Mouse (Mus musculus) heart, embryonic 16.5 days (tissue): Measurements from ENCODE around the gene Pde4a. TPM values are rescaled to one million over a fixed set of nuclear protein-coding genes. Genes with fewer than 3 reads are reported as not detected.

Experiments
- ATAC-seq: fragments of 200-750 bp; cut with Nextera tagmentation; replicated peaks from 2 replicates; pipeline ENCODE4 v1.8.0; 2017; ENCODE audit warnings: moderate number of reproducible peaks; ENCODE audit not compliant: insufficient read depth, low FRiP score; ENCODE audit errors: extremely low read depth
- H3K27ac ChIP-seq: fragments of 300-500 bp; sonication (generic); 2 replicates; pipeline ENCODE4 v1.5.1; 2014; ENCODE audit warnings: mild to moderate bottlenecking, low read length, control low read depth, moderate library complexity
- H3K27me3 ChIP-seq: fragments of 300-500 bp; sonication (generic); 2 replicates; pipeline ENCODE4 v1.6.1; 2014; ENCODE audit warnings: low read length, mixed read lengths; ENCODE audit not compliant: control insufficient read depth, insufficient read depth
- H3K36me3 ChIP-seq: fragments of 300-500 bp; sonication (generic); 2 replicates; pipeline ENCODE4 v1.6.1; 2014; ENCODE audit not compliant: control insufficient read depth, insufficient read depth
- H3K4me1 ChIP-seq: fragments of 300-500 bp; sonication (generic); 2 replicates; pipeline ENCODE4 v1.6.1; 2014; ENCODE audit warnings: low read length, mixed read lengths; ENCODE audit not compliant: control insufficient read depth, insufficient read depth
- H3K4me2 ChIP-seq: fragments of 300-500 bp; sonication (generic); 2 replicates; pipeline ENCODE4 v1.6.1; 2014; ENCODE audit warnings: low read depth, mild to moderate bottlenecking, control low read depth, low read length
- H3K4me3 ChIP-seq: fragments of 300-500 bp; sonication (generic); 2 replicates; pipeline ENCODE4 v1.5.1; 2014; ENCODE audit warnings: mild to moderate bottlenecking, control low read depth, low read length
- H3K9ac ChIP-seq: fragments of 300-500 bp; sonication (generic); 2 replicates; pipeline ENCODE4 v1.6.1; 2014; ENCODE audit warnings: low read length, control low read depth
- H3K9me3 ChIP-seq: fragments of 300-500 bp; sonication (generic); replicated peaks from 2 replicates; pipeline ENCODE4 v1.6.1; 2016; ENCODE audit warnings: low read length; ENCODE audit not compliant: control insufficient read depth
- WGBS: fragments of 180-500 bp; shearing (Covaris S2); extraction: QIAGEN DNeasy Blood & Tissue Kit; methylation state at CpG from one replicate; pipeline ENCODE4 v1.1.7; 2014; 5-methylcytosine and 5-hydroxymethylcytosine counted together
- polyA plus RNA-seq: library from polyadenylated mRNA; unstranded; fragments of >200 nt; fragmentation: Nextera tagmentation; extraction: Ambion mirVana; gene quantifications from 2 replicates; pipeline ENCODE4 v1.2.1, GENCODE M21; 2015

Gene Pde4a
- polyA plus RNA-seq = 15.0 and 16.7 TPM in 2 replicates

DNA sequence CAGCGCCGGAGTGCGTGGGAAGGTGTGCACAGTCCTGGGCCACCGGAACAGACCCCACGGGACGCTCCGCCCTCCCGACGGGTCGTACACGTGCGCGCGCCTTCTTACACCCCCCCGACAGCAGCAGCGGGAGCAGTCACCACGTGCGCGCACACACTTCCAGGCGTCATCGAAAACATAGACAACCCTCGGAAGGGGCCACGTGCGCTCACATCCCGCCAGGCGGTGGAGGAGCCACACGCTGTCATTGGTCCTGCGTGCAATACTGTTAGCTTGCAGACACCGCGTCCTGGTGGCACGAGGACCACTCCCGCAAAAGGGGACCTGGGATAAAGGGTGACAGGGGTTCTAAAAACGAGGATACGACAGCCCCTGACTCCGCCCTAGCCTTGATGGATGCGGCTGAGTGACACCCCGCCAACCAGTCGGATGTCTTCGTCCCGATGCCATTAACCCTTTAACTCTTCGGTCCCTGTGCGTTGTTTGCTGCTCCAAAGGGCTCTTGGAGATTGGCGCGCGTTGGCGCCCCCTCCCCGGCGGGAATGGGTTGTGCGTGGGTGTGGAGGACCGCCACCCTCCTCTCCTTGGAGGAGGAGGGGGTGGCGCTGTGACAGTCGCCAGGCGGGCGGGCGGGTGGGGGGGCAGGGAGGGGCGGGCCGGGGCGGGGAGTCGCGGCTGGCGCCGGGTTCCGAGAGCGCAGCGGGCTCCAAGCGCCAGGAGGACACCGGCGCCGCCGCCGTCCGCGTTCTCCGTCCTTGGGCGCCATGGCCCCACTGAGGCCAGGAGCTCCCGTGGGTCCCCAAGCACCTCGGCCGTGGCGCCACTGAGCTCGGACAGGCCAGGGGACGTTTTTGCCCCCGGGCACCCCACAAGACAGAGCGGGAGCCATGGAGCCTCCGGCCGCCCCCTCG, at the start of gene Pde4a:
Pde4a (plus strand) TSS at position 674 of the 911 bp plus-strand sequence.
- peaks cover 38% of the 10 kb centered on the region for H3K27me3 ChIP-seq
- WGBS = 1% methylated on average over 72 of the region's 86 CpGs
- H3K4me2 ChIP-seq = peak within 1 kb of the TSS; percentile 86
- ATAC-seq = no peak
- peak within 1 kb of the TSS; percentile 69 for H3K9ac ChIP-seq
- no peaks in the 10 kb centered on the region for H3K9me3 ChIP-seq
- no peaks in the 10 kb centered on the region for H3K36me3 ChIP-seq
- H3K27ac ChIP-seq = no peak within 1 kb of the TSS
- H3K4me3 ChIP-seq = peak within 1 kb of the TSS; percentile 56
- peaks cover 46% of the 10 kb centered on the region for H3K4me1 ChIP-seq

DNA sequence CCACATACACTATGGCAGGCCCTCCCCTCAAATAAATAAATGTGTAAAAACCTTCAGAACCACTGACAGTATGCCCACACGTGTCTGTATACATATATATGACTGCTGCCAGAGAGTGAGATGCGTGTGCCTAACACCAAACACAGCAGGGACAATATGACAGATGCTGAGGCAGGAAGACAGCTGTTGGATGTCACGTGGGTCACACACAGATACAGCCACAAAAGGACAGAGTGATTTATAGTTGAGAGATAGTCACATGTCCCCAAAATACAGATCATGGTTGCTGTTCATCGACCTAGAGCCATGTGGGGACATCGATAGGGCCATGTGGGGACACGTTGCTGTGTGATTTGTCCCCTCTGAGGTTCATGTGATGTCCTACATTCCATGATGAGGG, 48.4 kb upstream of the Pde4a start:
- no peaks in the 10 kb centered on the region for H3K9me3 ChIP-seq
- no peak overlapping the region for H3K9ac ChIP-seq
- H3K36me3 ChIP-seq = peaks cover 17% of the 10 kb centered on the region; the same call in 1 of the 2 replicates
- ATAC-seq = no peak
- 84% methylated on average over 6 of the region's 6 CpGs for WGBS
- H3K4me2 ChIP-seq = no peak overlapping the region
- no peaks in the 10 kb centered on the region for H3K27me3 ChIP-seq
- no peak overlapping the region for H3K27ac ChIP-seq
- no peaks in the 10 kb centered on the region for H3K4me1 ChIP-seq
- no peak overlapping the region for H3K4me3 ChIP-seq

- 88% methylated on average over 16 of the region's 16 CpGs for WGBS
Observed at GRCm38 (mm10) chr9:21121483-21121882, 44.0 kb upstream of the Pde4a start.

DNA sequence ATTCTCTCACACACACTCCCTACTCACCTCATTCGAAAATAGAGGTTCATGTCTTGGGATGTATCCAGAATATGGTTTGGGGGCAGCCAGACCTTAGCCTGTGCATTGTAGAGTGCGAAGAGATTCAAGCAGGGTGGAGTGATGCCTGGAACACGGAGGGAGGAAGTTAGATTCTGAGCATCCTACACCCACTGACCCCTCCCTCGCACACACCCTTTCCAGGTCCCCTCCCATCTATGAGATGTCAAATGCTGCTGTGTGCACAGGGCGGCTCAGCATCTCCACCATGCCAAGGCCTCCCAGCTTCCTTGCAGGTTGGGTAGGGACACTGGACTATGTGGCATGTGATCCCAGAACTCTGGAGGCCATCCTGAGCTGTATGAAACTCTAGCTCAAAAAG, 40.7 kb upstream of the Pde4a start:
- Histone ChIP-seq H3K4me2 (no peak overlapping the region), H3K27me3 (no peaks in the 10 kb centered on the region), H3K27ac (no peak overlapping the region), H3K9ac (no peak overlapping the region), H3K4me3 (no peak overlapping the region), H3K4me1 (peaks cover 14% of the 10 kb centered on the region), H3K36me3 (peaks cover 29% of the 10 kb centered on the region), H3K9me3 (no peaks in the 10 kb centered on the region)
- ATAC-seq = no peak
- 84% methylated on average over 5 of the region's 5 CpGs for WGBS

More at GRCm38 (mm10) chr9:21121483-21121882, 44.0 kb upstream of the Pde4a start:
- no peak overlapping the region for H3K4me3 ChIP-seq
- H3K9me3 ChIP-seq = no peaks in the 10 kb centered on the region
- peaks cover 10% of the 10 kb centered on the region for H3K4me1 ChIP-seq
- no peak for ATAC-seq
- no peak overlapping the region for H3K9ac ChIP-seq
- no peak overlapping the region for H3K27ac ChIP-seq
- no peak overlapping the region for H3K4me2 ChIP-seq
- H3K27me3 ChIP-seq = no peaks in the 10 kb centered on the region
- peaks cover 26% of the 10 kb centered on the region for H3K36me3 ChIP-seq

DNA sequence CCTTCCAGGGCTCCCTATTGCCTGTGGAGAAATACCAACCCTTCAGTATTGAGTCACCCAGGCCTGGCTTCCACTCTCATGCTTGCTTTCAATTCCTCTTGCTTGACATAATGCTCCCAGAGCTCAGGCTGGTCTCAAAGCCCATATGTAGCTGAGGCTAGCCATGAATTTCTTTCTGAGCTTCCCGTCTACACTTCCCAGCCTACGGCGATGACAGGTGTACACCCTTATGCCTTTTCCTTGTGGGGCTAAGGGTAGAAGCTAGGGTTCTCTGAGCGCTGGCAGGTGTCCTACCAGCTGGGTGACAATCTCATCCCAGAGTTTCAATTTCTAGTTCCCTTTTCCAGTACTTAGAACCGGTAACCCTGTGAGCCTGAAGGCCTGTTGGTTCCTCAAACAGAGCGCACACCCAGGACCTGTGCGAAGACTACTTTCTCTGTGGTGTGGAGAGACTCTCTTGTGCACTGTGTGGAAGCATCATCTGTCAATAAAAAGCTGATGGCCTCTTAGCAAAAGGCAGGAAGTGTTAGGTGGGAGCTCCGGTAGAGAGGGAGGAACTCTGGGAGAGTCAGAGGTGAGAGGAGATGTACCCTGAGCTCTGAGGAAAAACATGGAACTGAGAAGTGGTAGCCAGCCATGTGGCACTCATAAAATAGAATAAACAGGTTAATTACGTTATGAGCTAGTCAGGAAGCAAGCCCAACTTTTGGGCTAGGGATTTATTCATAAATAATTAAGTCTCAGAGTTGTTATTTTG, 39.8 kb upstream of the Pde4a start:
- peaks cover 24% of the 10 kb centered on the region for H3K36me3 ChIP-seq
- ATAC-seq = no peak
- no peak overlapping the region for H3K4me3 ChIP-seq
- H3K9me3 ChIP-seq = no peaks in the 10 kb centered on the region
- H3K27ac ChIP-seq = peak overlapping the region; percentile 87
- H3K27me3 ChIP-seq = no peaks in the 10 kb centered on the region
- 0 out of 2 replicates have a peak overlapping the region, but pooled peaks have one; percentile 10 for H3K4me2 ChIP-seq
- WGBS = 70% methylated on average over 9 of the region's 9 CpGs
- 0 out of 2 replicates have a peak overlapping the region, but pooled peaks have one; percentile 34 for H3K9ac ChIP-seq
- peaks cover 20% of the 10 kb centered on the region for H3K4me1 ChIP-seq

- WGBS = 17% methylated on average over 2 of the region's 2 CpGs
- no peak overlapping the region for H3K4me3 ChIP-seq
- H3K9ac ChIP-seq = peak overlapping the region; percentile 11; the same call in 1 of the 2 replicates
- peaks cover 20% of the 10 kb centered on the region for H3K4me1 ChIP-seq
- H3K36me3 ChIP-seq = peaks cover 24% of the 10 kb centered on the region
- H3K9me3 ChIP-seq = no peaks in the 10 kb centered on the region
- H3K27ac ChIP-seq = peak overlapping the region; percentile 87
- no peaks in the 10 kb centered on the region for H3K27me3 ChIP-seq
- 0 out of 2 replicates have a peak overlapping the region, but pooled peaks have one; percentile 10 for H3K4me2 ChIP-seq
- ATAC-seq = peak; percentile 69
Observed at GRCm38 (mm10) chr9:21126259-21126627, 39.3 kb upstream of the Pde4a start.

GRCm38 (mm10) chr9:21131059-21131956, 34.2 kb upstream of the Pde4a start, which contains the start of gene Tyk2:
Tyk2 (minus strand) TSS chr9:21131243.
- H3K4me2 ChIP-seq = peak within 1 kb of the TSS; percentile 81
- peak within 1 kb of the TSS; percentile 82 for H3K9ac ChIP-seq
- peak; percentile 90 for ATAC-seq
- WGBS = 5% methylated on average over 37 of the region's 37 CpGs
- no peaks in the 10 kb centered on the region for H3K27me3 ChIP-seq
- peaks cover 8% of the 10 kb centered on the region; the same call in 1 of the 2 replicates for H3K36me3 ChIP-seq
- peaks cover 21% of the 10 kb centered on the region for H3K4me1 ChIP-seq
- peak within 1 kb of the TSS; percentile 64 for H3K4me3 ChIP-seq
- H3K27ac ChIP-seq = peak within 1 kb of the TSS; percentile 74
- no peaks in the 10 kb centered on the region for H3K9me3 ChIP-seq

DNA sequence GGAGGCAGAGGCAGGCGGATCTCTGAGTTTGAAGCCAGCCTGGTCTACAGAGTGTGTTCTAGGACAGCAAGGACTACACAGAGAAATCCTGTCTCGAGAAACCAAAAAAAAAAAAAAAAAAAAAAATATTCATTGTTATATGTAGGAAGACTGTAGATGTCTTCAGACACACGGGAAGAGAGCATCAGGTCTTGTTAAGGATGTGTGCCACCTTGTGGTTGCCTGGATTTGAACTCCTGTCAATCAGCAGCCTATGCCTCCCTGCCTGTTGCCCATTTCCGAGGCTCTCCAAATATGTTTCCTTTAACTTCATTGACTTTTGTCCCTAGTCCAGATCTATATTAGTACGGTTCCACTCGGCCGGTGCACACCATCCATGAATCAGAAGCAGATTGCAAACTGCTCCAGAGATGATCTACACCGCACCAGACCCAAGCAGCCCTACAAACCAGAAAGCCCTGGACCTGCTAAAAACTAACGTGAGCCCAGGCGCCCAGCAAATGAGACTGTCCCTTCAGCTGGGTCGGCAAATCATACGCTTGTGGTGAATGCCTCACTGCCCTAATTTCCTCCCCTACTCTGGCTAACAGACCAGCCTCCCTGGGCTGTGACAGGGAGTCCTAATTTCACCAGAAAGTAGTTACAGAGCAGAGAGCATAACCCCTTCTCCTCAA, 33.3 kb upstream of the Pde4a start:
- Histone ChIP-seq H3K27ac (no peak overlapping the region), H3K36me3 (peaks cover 4% of the 10 kb centered on the region; the same call in 1 of the 2 replicates), H3K4me2 (no peak overlapping the region), H3K4me1 (peaks cover 19% of the 10 kb centered on the region), H3K9me3 (no peaks in the 10 kb centered on the region), H3K9ac (no peak overlapping the region), H3K4me3 (no peak overlapping the region), H3K27me3 (no peaks in the 10 kb centered on the region)
- no peak for ATAC-seq
- 75% methylated on average over 12 of the region's 12 CpGs for WGBS
